22 mouse cellular contexts compared by ENCODE assay signal in the genomic region with DNA sequence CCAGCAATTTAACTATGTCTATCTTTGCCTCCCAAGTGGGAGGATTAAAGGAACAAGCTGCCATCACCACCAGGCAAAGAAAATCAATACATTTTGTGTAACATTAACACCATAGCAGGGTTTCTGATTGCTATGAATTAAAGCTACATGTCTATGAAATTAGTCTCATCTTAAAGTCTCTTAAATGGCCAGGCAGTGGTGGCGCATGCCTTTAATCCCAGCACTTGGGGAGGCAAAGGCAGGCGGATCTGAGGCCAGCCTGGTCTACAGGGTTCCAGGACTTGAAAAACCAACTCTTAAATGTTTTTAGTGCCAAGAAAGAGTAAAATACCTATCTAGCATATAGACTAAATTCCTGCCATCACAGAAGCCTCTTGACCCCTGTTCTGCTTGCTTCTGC. TPM values are rescaled to one million over a fixed set of nuclear protein-coding genes. Genes with fewer than 3 reads are reported as not detected.
DNase-seq lines count a peak whose midpoint lies in the region; ATAC-seq and TF ChIP-seq lines count a peak whose summit lies in the region.
"Had no signal": no experiment of that assay in that cellular context is flagged by ENCODE, and none has a peak within 500 bp of the region (broad histone marks: within the 10 kb centered on the region; RNA-seq: fewer than 3 reads in every experiment).

No protein-coding gene starts in this region.

- H3K4me3 ChIP-seq in hindbrain, embryonic 13.5 days: no peak overlapping the region
- no peak overlapping the region for H3K4me3 ChIP-seq in hindbrain, embryonic 11.5 days (ENCODE audit: low read depth, low read length)
- no peak overlapping the region for H3K4me3 ChIP-seq in liver, postnatal 0 days (ENCODE audit: low read depth, low read length)
- H3K4me3 ChIP-seq: embryonic facial prominence, embryonic 15.5 days; forebrain, embryonic 10.5 days; heart, embryonic 15.5 days; intestine, embryonic 15.5 days; limb, embryonic 12.5 days had no signal

- DNase-seq in hindbrain, embryonic 11.5 days (ENCODE audit: low spot score): no peak
- DNase-seq in liver, postnatal 0 days: no peak
- DNase-seq in liver: no peak
- DNase-seq in R1 (ENCODE audit: low read depth, low spot score): peak; percentile 27
- DNase-seq in naive thymus-derived CD4-positive, alpha-beta T cell, adult 2 months (ENCODE audit: low read depth): peak; percentile 28
- no peak for DNase-seq in lung, postnatal 4 days
- DNase-seq: adrenal gland, adult 2 months; B cell, adult 2 months; cerebellum, adult 11-12 months; cerebellum, postnatal 25 days; heart, postnatal 36 days; kidney, postnatal 36 days; layer of hippocampus, adult 9-11 months had no signal

- WGBS in hindbrain, embryonic 13.5 days: 85% methylated on average over 2 of the region's 2 CpGs
- WGBS in hindbrain, embryonic 11.5 days: 82% methylated on average over 2 of the region's 2 CpGs
- WGBS in liver, postnatal 0 days (ENCODE audit: insufficient replicate concordance): 88% methylated on average over 2 of the region's 2 CpGs

- no peak for TF ChIP-seq EP300 in liver, postnatal 0 days (IDR thresholded peaks at IDR 0.05; ENCODE audit: low read depth)

- no peaks in the 10 kb centered on the region for H3K9me3 ChIP-seq in hindbrain, embryonic 13.5 days
- no peaks in the 10 kb centered on the region for H3K9me3 ChIP-seq in hindbrain, embryonic 11.5 days (ENCODE audit: control insufficient read depth, low read length)
- H3K9me3 ChIP-seq in liver, postnatal 0 days (ENCODE audit: low read length): no peaks in the 10 kb centered on the region
- H3K9me3 ChIP-seq: embryonic facial prominence, embryonic 15.5 days; forebrain, embryonic 10.5 days; heart, embryonic 15.5 days; intestine, embryonic 15.5 days; limb, embryonic 12.5 days had no signal

- H3K36me3 ChIP-seq in hindbrain, embryonic 13.5 days: peaks cover 86% of the 10 kb centered on the region
- peaks cover 15% of the 10 kb centered on the region for H3K36me3 ChIP-seq in hindbrain, embryonic 11.5 days (ENCODE audit: control insufficient read depth, insufficient read depth, low read length)
- peaks cover 71% of the 10 kb centered on the region for H3K36me3 ChIP-seq in liver, postnatal 0 days (replicated peaks; ENCODE audit: insufficient read depth, low read length)

- 0 out of 2 replicates have a peak overlapping the region, but pooled peaks have one; percentile 23 for H3K27ac ChIP-seq in hindbrain, embryonic 13.5 days
- no peak overlapping the region for H3K27ac ChIP-seq in hindbrain, embryonic 11.5 days (ENCODE audit: low read depth, low read length)
- H3K27ac ChIP-seq in liver, postnatal 0 days (ENCODE audit: low read depth): no peak overlapping the region
- H3K27ac ChIP-seq: embryonic facial prominence, embryonic 15.5 days; forebrain, embryonic 10.5 days; heart, embryonic 15.5 days; intestine, embryonic 15.5 days; limb, embryonic 12.5 days had no signal

- no peak for TF ChIP-seq CTCF in liver, postnatal 0 days (IDR thresholded peaks at IDR 0.05; ENCODE audit: low read depth)

- peaks cover 26% of the 10 kb centered on the region for H3K4me1 ChIP-seq in hindbrain, embryonic 13.5 days (replicated peaks)
- no peaks in the 10 kb centered on the region for H3K4me1 ChIP-seq in hindbrain, embryonic 11.5 days (replicated peaks; ENCODE audit: control insufficient read depth, insufficient read depth, low read length)
- no peaks in the 10 kb centered on the region; the same call in 1 of the 2 replicates for H3K4me1 ChIP-seq in liver, postnatal 0 days (ENCODE audit: insufficient read depth)
- H3K4me1 ChIP-seq: intestine, embryonic 15.5 days had no signal

- no peak overlapping the region for H3K4me2 ChIP-seq in hindbrain, embryonic 13.5 days
- H3K4me2 ChIP-seq in hindbrain, embryonic 11.5 days (replicated peaks; ENCODE audit: low read depth, low read length): no peak overlapping the region
- H3K4me2 ChIP-seq in liver, postnatal 0 days (ENCODE audit: low read depth, low read length): no peak overlapping the region
- H3K4me2 ChIP-seq: embryonic facial prominence, embryonic 15.5 days; heart, embryonic 15.5 days; intestine, embryonic 15.5 days; limb, embryonic 12.5 days; midbrain, embryonic 11.5 days had no signal

- no peaks in the 10 kb centered on the region for H3K27me3 ChIP-seq in hindbrain, embryonic 13.5 days
- H3K27me3 ChIP-seq in hindbrain, embryonic 11.5 days (ENCODE audit: control insufficient read depth, insufficient read depth, low read length): no peaks in the 10 kb centered on the region
- no peaks in the 10 kb centered on the region for H3K27me3 ChIP-seq in liver, postnatal 0 days (ENCODE audit: insufficient read depth, low read length)
- H3K27me3 ChIP-seq: embryonic facial prominence, embryonic 15.5 days; heart, embryonic 15.5 days; intestine, embryonic 15.5 days; limb, embryonic 12.5 days had no signal

- ATAC-seq in hindbrain, embryonic 13.5 days (ENCODE audit: low FRiP score): no peak
- no peak for ATAC-seq in hindbrain, embryonic 11.5 days (ENCODE audit: low FRiP score)
- ATAC-seq in liver, postnatal 0 days: peak; percentile 28; the same call in 1 of the 2 replicates
- ATAC-seq in erythroblast, adult 5-6 weeks (replicated peaks; ENCODE audit: low FRiP score, poor library complexity, severe bottlenecking): no peak
- ATAC-seq: lung, postnatal 0 days had no signal

- no peak overlapping the region for H3K9ac ChIP-seq in hindbrain, embryonic 13.5 days
- no peak overlapping the region for H3K9ac ChIP-seq in hindbrain, embryonic 11.5 days (ENCODE audit: low read depth, low read length)
- no peak overlapping the region for H3K9ac ChIP-seq in liver, postnatal 0 days (replicated peaks)
- H3K9ac ChIP-seq: embryonic facial prominence, embryonic 15.5 days; heart, embryonic 15.5 days; intestine, embryonic 15.5 days; limb, embryonic 12.5 days had no signal

RNA-seq across cellular contexts. Expression of a gene that starts 7.2 kb away (rescaled TPM):
- 388 and 410 TPM in 2 replicates for polyA plus RNA-seq in hindbrain, embryonic 13.5 days (2015; fragmentation: Nextera tagmentation; extraction: Ambion mirVana)
- polyA plus RNA-seq in hindbrain, embryonic 11.5 days (2014; fragmentation: Nextera tagmentation; extraction: Ambion mirVana): 409 and 478 TPM in 2 replicates
- polyA plus RNA-seq in liver, postnatal 0 days (2015; fragmentation: Nextera tagmentation; extraction: Ambion mirVana): 111 and 138 TPM in 2 replicates
- 77.8 and 93.8 TPM in 2 replicates for total RNA-seq in erythroblast, adult 5-6 weeks (2015; ENCODE audit: low replicate concordance)
- total RNA-seq in erythroblast, adult 5-6 weeks (2017; ENCODE audit: low replicate concordance): 44.9 and 67.3 TPM in 2 replicates

RNA-seq across cellular contexts. Expression of a gene that starts 18.0 kb away (rescaled TPM):
- 15.3 and 19.4 TPM in 2 replicates for polyA plus RNA-seq in hindbrain, embryonic 13.5 days (2015; fragmentation: Nextera tagmentation; extraction: Ambion mirVana)
- 12.9 and 13.1 TPM in 2 replicates for polyA plus RNA-seq in hindbrain, embryonic 11.5 days (2014; fragmentation: Nextera tagmentation; extraction: Ambion mirVana)
- 16.2 and 20.7 TPM in 2 replicates for polyA plus RNA-seq in liver, postnatal 0 days (2015; fragmentation: Nextera tagmentation; extraction: Ambion mirVana)
- 1.3 and 5.0 TPM in 2 replicates for total RNA-seq in erythroblast, adult 5-6 weeks (2015; ENCODE audit: low replicate concordance)
- total RNA-seq in erythroblast, adult 5-6 weeks (2017; ENCODE audit: low replicate concordance): 0.85 and 2.1 TPM in 2 replicates

RNA-seq across cellular contexts. Expression of a gene that starts 41.6 kb away (rescaled TPM):
- 25.9 and 29.4 TPM in 2 replicates for polyA plus RNA-seq in hindbrain, embryonic 13.5 days (2015; fragmentation: Nextera tagmentation; extraction: Ambion mirVana)
- polyA plus RNA-seq in hindbrain, embryonic 11.5 days (2014; fragmentation: Nextera tagmentation; extraction: Ambion mirVana): 35.2 and 37.9 TPM in 2 replicates
- 263 and 277 TPM in 2 replicates for polyA plus RNA-seq in liver, postnatal 0 days (2015; fragmentation: Nextera tagmentation; extraction: Ambion mirVana)
- 68.5 and 70.1 TPM in 2 replicates for total RNA-seq in erythroblast, adult 5-6 weeks (2015; ENCODE audit: low replicate concordance)
- 91.4 and 102 TPM in 2 replicates for total RNA-seq in erythroblast, adult 5-6 weeks (2017; ENCODE audit: low replicate concordance)

RNA-seq across cellular contexts. Expression of a gene that starts 51.9 kb away (rescaled TPM):
- 18.8 and 20.8 TPM in 2 replicates for polyA plus RNA-seq in hindbrain, embryonic 13.5 days (2015; fragmentation: Nextera tagmentation; extraction: Ambion mirVana)
- polyA plus RNA-seq in hindbrain, embryonic 11.5 days (2014; fragmentation: Nextera tagmentation; extraction: Ambion mirVana): 13.4 and 13.7 TPM in 2 replicates
- 50.8 and 53.1 TPM in 2 replicates for polyA plus RNA-seq in liver, postnatal 0 days (2015; fragmentation: Nextera tagmentation; extraction: Ambion mirVana)
- total RNA-seq in erythroblast, adult 5-6 weeks (2015; ENCODE audit: low replicate concordance): 55.7 and 57.1 TPM in 2 replicates
- 9.5 and 21.2 TPM in 2 replicates for total RNA-seq in erythroblast, adult 5-6 weeks (2017; ENCODE audit: low replicate concordance)

Comparison
In these comparisons a context has a peak if more than half of its experiments do, and no peak if none do; other contexts are left out.
1. DNase-seq: peak in R1 (single experiment) and naive thymus-derived CD4-positive, alpha-beta T cell, adult 2 months (single experiment); none in hindbrain, embryonic 11.5 days (single experiment), liver, postnatal 0 days (single experiment), liver (single experiment) and lung, postnatal 4 days (0 of 2).